In genomic region chr7:130904571-130905365, GRCm38 (mm10) we compare ENCODE assay signal across 12 mouse cellular contexts. TPM values are rescaled to one million over a fixed set of nuclear protein-coding genes. Genes with fewer than 3 reads are reported as not detected.
"Had no signal": no experiment of that assay in that cellular context is flagged by ENCODE, and none has a peak within 500 bp of the region (broad histone marks: within the 10 kb centered on the region; RNA-seq: fewer than 3 reads in every experiment).

No protein-coding gene starts in this region.

- H3K4me1 ChIP-seq: limb, embryonic 15.5 days; liver, embryonic 13.5 days; midbrain, embryonic 12.5 days had no signal

- H3K27ac ChIP-seq: limb, embryonic 15.5 days; liver, embryonic 13.5 days; midbrain, embryonic 12.5 days had no signal

- H3K9me3 ChIP-seq: limb, embryonic 15.5 days; liver, embryonic 13.5 days; midbrain, embryonic 12.5 days had no signal

- H3K4me3 ChIP-seq: limb, embryonic 15.5 days; liver, embryonic 13.5 days; midbrain, embryonic 12.5 days had no signal

- H3K36me3 ChIP-seq: liver, embryonic 13.5 days had no signal

- DNase-seq: kidney, postnatal 25 days; layer of hippocampus, adult 9-11 months; layer of hippocampus, postnatal 36 days; liver, embryonic 13.5 days; lung, adult 18-20 months; right cerebral cortex, adult 18-20 months; right cerebral cortex, postnatal 25 days; thymus, adult 18-20 months; thymus, postnatal 14 days had no signal

- H3K9ac ChIP-seq: limb, embryonic 15.5 days; liver, embryonic 13.5 days; midbrain, embryonic 12.5 days had no signal

- H3K4me2 ChIP-seq: limb, embryonic 15.5 days; midbrain, embryonic 12.5 days had no signal

- H3K27me3 ChIP-seq: limb, embryonic 15.5 days; liver, embryonic 13.5 days; midbrain, embryonic 12.5 days had no signal

RNA-seq across cellular contexts. Expression of gene Htra1, which starts 31.1 kb away (rescaled TPM):
- total RNA-seq: megakaryocyte-erythroid progenitor cell, adult 5-6 weeks had no signal
